Mouse (Mus musculus) neural tube, embryonic 11.5 days (tissue): ENCODE data around the gene Tmem179. TPM values are rescaled to one million over a fixed set of nuclear protein-coding genes. Genes with fewer than 3 reads are reported as not detected.

Source experiments
- ATAC-seq: fragments of 200-750 bp; cut with Nextera tagmentation; 2 replicates; pipeline ENCODE4 v1.8.0; 2017; ENCODE audit warnings: moderate number of reproducible peaks, mild to moderate bottlenecking, moderate TSS enrichment, moderate library complexity; ENCODE audit not compliant: insufficient read depth, low FRiP score, low TSS enrichment
- DNase-seq: peaks from one replicate; pipeline ENCODE4 v3.0.0-alpha.2; 2015; ENCODE audit warnings: low spot score
- H3K27ac ChIP-seq: fragments of 300-500 bp; sonication (generic); 2 replicates; pipeline ENCODE4 v1.5.1; 2014; ENCODE audit warnings: low read depth, mild to moderate bottlenecking, low read length
- H3K27me3 ChIP-seq: fragments of 300-500 bp; sonication (generic); 2 replicates; pipeline ENCODE4 v1.6.1; 2014; ENCODE audit warnings: mild to moderate bottlenecking, low read length, mixed read lengths; ENCODE audit not compliant: control insufficient read depth, insufficient read depth
- H3K36me3 ChIP-seq: fragments of 300-500 bp; sonication (generic); 2 replicates; pipeline ENCODE4 v1.6.1; 2014; ENCODE audit warnings: mild to moderate bottlenecking, low read length, moderate library complexity, mixed read lengths; ENCODE audit not compliant: control insufficient read depth, insufficient read depth
- H3K4me1 ChIP-seq: fragments of 300-500 bp; sonication (generic); 2 replicates; pipeline ENCODE4 v1.6.1; 2014; ENCODE audit warnings: low read length, mixed read lengths; ENCODE audit not compliant: control insufficient read depth, insufficient read depth
- H3K4me2 ChIP-seq: fragments of 300-500 bp; sonication (generic); 2 replicates; pipeline ENCODE4 v1.6.1; 2014; ENCODE audit warnings: low read depth, mild to moderate bottlenecking, moderate library complexity
- H3K4me3 ChIP-seq: fragments of 300-500 bp; sonication (generic); 2 replicates; pipeline ENCODE4 v1.5.1; 2014; ENCODE audit warnings: low read depth, low read length
- H3K9ac ChIP-seq: fragments of 300-500 bp; sonication (generic); 2 replicates; pipeline ENCODE4 v1.6.1; 2014; ENCODE audit warnings: mild to moderate bottlenecking, low read length
- H3K9me3 ChIP-seq: fragments of 300-500 bp; sonication (generic); 2 replicates; pipeline ENCODE4 v1.6.1; 2016; ENCODE audit warnings: low read length; ENCODE audit not compliant: control insufficient read depth
- WGBS: fragments of 180-500 bp; shearing (Covaris S2); extraction: QIAGEN DNeasy Blood & Tissue Kit; methylation state at CpG from one replicate; pipeline ENCODE4 v1.1.7; 2014; 5-methylcytosine and 5-hydroxymethylcytosine counted together
- polyA plus RNA-seq: library from polyadenylated mRNA; unstranded; fragments of >200 nt; fragmentation: Nextera tagmentation; extraction: Ambion mirVana; gene quantifications from 2 replicates; pipeline ENCODE4 v1.2.1, GENCODE M21; 2014

Tmem179 gene
- polyA plus RNA-seq, 1 experiment from 2014 or later = 8.4 TPM

GRCm38 (mm10) chr12:112464516-112464915, 52.0 kb downstream of the Tmem179 start:
- no peak overlapping the region for H3K27ac ChIP-seq

GRCm38 (mm10) chr12:112463750-112464444, 52.6 kb downstream of the Tmem179 start:
- H3K27ac ChIP-seq = no peak overlapping the region
- H3K27me3 ChIP-seq = no peaks in the 10 kb centered on the region
- no peak overlapping the region for H3K4me3 ChIP-seq
- H3K9ac ChIP-seq = no peak overlapping the region
- ATAC-seq (no peak), DNase-seq (no peak)
- no peaks in the 10 kb centered on the region for H3K9me3 ChIP-seq
- no peak overlapping the region for H3K4me2 ChIP-seq
- H3K36me3 ChIP-seq = no peaks in the 10 kb centered on the region
- WGBS = 83% methylated on average over 3 of the region's 3 CpGs
- H3K4me1 ChIP-seq = peaks cover 6% of the 10 kb centered on the region

More at GRCm38 (mm10) chr12:112464516-112464915, 52.0 kb downstream of the Tmem179 start:
- Histone ChIP-seq H3K9me3 (no peaks in the 10 kb centered on the region), H3K4me3 (no peak overlapping the region), H3K36me3 (no peaks in the 10 kb centered on the region), H3K4me1 (peaks cover 6% of the 10 kb centered on the region), H3K4me2 (no peak overlapping the region), H3K27me3 (no peaks in the 10 kb centered on the region), H3K9ac (no peak overlapping the region)
- ATAC-seq = no peak
- WGBS = 78% methylated on average over 3 of the region's 3 CpGs
- DNase-seq = no peak

DNA sequence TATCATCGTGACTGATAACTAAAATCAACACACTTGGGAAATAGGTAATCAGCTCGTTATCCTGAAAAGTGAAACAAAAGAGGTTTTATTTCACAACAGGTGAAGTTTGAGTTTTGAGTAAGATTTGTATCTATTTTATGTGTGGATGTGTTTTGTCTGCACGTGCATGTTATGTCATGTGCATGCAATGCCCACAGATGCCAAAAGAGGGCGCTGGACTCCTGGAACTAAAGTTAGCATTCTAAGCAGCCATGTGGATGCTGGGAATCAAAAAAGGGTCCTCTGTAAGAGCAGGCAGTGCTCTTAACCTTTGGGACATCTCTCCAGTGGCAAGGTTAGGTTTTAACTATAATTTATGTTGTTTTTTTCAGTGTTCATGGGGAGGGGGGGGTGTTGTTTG, 53.3 kb downstream of the Tmem179 start:
- H3K27me3 ChIP-seq = no peaks in the 10 kb centered on the region
- ATAC-seq (no peak), DNase-seq (no peak)
- H3K36me3 ChIP-seq = no peaks in the 10 kb centered on the region
- peaks cover 6% of the 10 kb centered on the region for H3K4me1 ChIP-seq
- no peak overlapping the region for H3K4me3 ChIP-seq
- WGBS = 90% methylated on average over 4 of the region's 4 CpGs
- H3K27ac ChIP-seq = no peak overlapping the region
- no peak overlapping the region for H3K4me2 ChIP-seq
- no peaks in the 10 kb centered on the region for H3K9me3 ChIP-seq
- H3K9ac ChIP-seq = no peak overlapping the region

GRCm38 (mm10) chr12:112462423-112462822, 54.1 kb downstream of the Tmem179 start:
- ATAC-seq (no peak), DNase-seq (no peak)
- Histone ChIP-seq H3K4me3 (no peak overlapping the region), H3K4me1 (peaks cover 8% of the 10 kb centered on the region), H3K9me3 (no peaks in the 10 kb centered on the region), H3K4me2 (no peak overlapping the region), H3K27ac (no peak overlapping the region), H3K36me3 (no peaks in the 10 kb centered on the region), H3K9ac (no peak overlapping the region), H3K27me3 (no peaks in the 10 kb centered on the region)
- 21% methylated on average over 12 of the region's 12 CpGs for WGBS

- Histone ChIP-seq H3K36me3 (no peaks in the 10 kb centered on the region), H3K4me1 (peaks cover 8% of the 10 kb centered on the region), H3K9me3 (no peaks in the 10 kb centered on the region), H3K9ac (no peak overlapping the region), H3K4me3 (no peak overlapping the region), H3K27ac (no peak overlapping the region), H3K4me2 (no peak overlapping the region), H3K27me3 (no peaks in the 10 kb centered on the region)
- DNase-seq = peak; percentile 41
- ATAC-seq = peak; percentile 61; the same call in 1 of the 2 replicates
- WGBS = 38% methylated on average over 4 of the region's 4 CpGs
Measured at GRCm38 (mm10) chr12:112457839-112458238, 58.7 kb downstream of the Tmem179 start.

DNA sequence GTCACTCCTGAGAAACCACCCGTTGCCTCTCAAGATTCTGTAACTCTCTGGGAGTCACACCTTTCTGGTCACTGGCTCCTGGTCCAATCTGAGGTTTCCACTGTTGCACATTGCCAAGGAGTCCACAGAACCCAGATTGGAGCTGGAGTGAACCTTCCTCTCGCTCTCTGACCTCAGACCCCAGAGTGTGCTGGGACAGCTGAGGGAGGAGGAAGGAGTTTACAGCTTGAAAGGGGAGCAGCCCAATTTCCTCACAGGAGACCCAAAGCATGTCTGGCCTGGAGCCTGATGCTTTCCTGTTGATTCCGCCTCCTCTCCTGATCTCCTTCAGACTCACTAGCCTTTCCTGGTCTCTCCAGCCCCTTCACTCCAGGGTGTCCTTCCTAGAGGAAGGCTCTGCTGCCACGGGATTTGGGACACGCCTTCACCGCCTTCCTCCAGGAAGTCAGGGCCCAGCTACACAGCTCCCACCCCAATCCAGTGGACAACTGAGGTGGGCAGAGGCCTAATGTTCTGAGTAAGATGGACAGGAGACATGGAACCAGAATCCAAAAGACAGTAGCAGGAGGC, 60.3 kb downstream of the Tmem179 start:
- Histone ChIP-seq H3K9ac (no peak overlapping the region), H3K36me3 (no peaks in the 10 kb centered on the region), H3K4me2 (no peak overlapping the region), H3K4me3 (no peak overlapping the region), H3K27me3 (no peaks in the 10 kb centered on the region), H3K27ac (no peak overlapping the region), H3K9me3 (no peaks in the 10 kb centered on the region), H3K4me1 (peaks cover 2% of the 10 kb centered on the region; the same call in 1 of the 2 replicates)
- ATAC-seq (no peak), DNase-seq (no peak)
- WGBS = 68% methylated on average over 6 of the region's 6 CpGs

DNA sequence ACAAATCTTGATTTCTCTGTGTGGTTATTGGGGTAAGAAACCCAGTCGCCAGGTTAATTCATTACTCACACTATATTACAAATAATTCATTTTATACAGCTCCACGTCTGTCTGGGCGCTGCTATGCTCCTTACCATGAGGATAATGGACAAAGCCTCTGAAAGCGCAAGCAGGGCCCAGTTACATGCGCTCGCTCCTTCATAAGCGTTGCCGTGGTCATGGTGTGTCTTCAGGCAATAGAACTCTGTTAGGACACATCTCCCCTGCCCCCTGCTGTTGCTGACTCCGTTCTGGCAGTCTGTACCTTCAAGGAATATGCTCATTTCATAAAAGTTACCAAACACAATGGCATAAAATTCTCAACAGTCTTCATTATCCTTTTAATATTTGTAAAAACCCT, 64.7 kb downstream of the Tmem179 start:
- no peaks in the 10 kb centered on the region for H3K27me3 ChIP-seq
- H3K9me3 ChIP-seq = no peaks in the 10 kb centered on the region
- H3K9ac ChIP-seq = no peak overlapping the region
- DNase-seq = no peak
- no peaks in the 10 kb centered on the region for H3K36me3 ChIP-seq
- ATAC-seq = no peak
- WGBS = 86% methylated on average over 9 of the region's 9 CpGs
- no peak overlapping the region for H3K4me2 ChIP-seq
- no peak overlapping the region for H3K27ac ChIP-seq
- H3K4me3 ChIP-seq = no peak overlapping the region
- no peaks in the 10 kb centered on the region for H3K4me1 ChIP-seq

DNA sequence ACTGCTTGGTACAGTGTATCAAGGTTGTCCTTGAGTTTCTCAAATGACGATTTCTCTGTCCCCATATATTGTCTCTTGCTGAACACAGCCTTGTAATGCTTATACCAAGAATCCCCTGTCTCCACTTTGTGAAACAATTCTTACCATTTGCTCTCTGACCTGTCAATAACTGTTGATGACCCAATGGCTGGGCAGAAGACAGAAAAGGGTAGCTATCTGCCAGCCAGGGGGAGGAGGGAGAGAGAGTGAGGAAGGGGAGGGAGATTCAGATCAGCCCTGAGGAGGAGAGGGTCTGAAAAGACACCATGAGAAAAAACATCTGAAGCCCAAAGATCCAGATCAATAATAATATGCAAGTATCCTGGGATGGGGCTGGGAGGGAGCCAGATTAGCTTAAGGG, 65.2 kb downstream of the Tmem179 start:
- no peak for DNase-seq
- 83% methylated on average over 1 of the region's 1 CpGs for WGBS
- H3K27ac ChIP-seq = no peak overlapping the region
- no peaks in the 10 kb centered on the region for H3K9me3 ChIP-seq
- no peak overlapping the region for H3K4me2 ChIP-seq
- no peak for ATAC-seq
- H3K9ac ChIP-seq = no peak overlapping the region
- H3K36me3 ChIP-seq = no peaks in the 10 kb centered on the region
- H3K27me3 ChIP-seq = no peaks in the 10 kb centered on the region
- no peaks in the 10 kb centered on the region for H3K4me1 ChIP-seq
- H3K4me3 ChIP-seq = no peak overlapping the region

GRCm38 (mm10) chr12:112450883-112451282, 65.7 kb downstream of the Tmem179 start:
- H3K9ac ChIP-seq = no peak overlapping the region
- H3K36me3 ChIP-seq = no peaks in the 10 kb centered on the region
- H3K4me2 ChIP-seq = no peak overlapping the region
- H3K27ac ChIP-seq = no peak overlapping the region
- H3K27me3 ChIP-seq = no peaks in the 10 kb centered on the region
- no peaks in the 10 kb centered on the region for H3K4me1 ChIP-seq
- DNase-seq = peak; percentile 69
- no peak overlapping the region for H3K4me3 ChIP-seq
- no peaks in the 10 kb centered on the region for H3K9me3 ChIP-seq
- 28% methylated on average over 6 of the region's 6 CpGs for WGBS
- 0 out of 2 replicates have a peak, but pooled peaks have one; percentile 9 for ATAC-seq
